Mouse (Mus musculus) heart, postnatal 0 days (tissue): ENCODE results near the gene Atrnl1.

Experiments used
- CTCF ChIP-seq: IDR thresholded peaks from 2 replicates; pipeline ENCODE4 v1.5.1; 2016; ENCODE audit warnings: antibody characterized with exemption, control low read depth, low read depth
- EP300 ChIP-seq: IDR thresholded peaks from 2 replicates; pipeline ENCODE4 v1.6.1; 2016; ENCODE audit warnings: antibody characterized with exemption, low read depth

- TF ChIP-seq CTCF (no peak), EP300 (no peak)
These were observed 239.1 kb downstream of the Atrnl1 start for GRCm38 (mm10) chr19:57849915-57850314.
